Mouse (Mus musculus) midbrain, embryonic 13.5 days (tissue): ENCODE measurements at regions not wholly inside any gene's neighbourhood (a gene's known extent, or its start where the extent isn't known, plus 50 kb on each side); places are given as distances from the start of the nearest gene placed in this dataset.

ENCODE experiments used
- ATAC-seq: fragments of 200-750 bp; cut with Nextera tagmentation; 2 replicates; pipeline ENCODE4 v1.8.0; 2017; ENCODE audit warnings: mild to moderate bottlenecking, moderate TSS enrichment, moderate library complexity
- H3K27ac ChIP-seq: fragments of 300-500 bp; sonication (generic); 2 replicates; pipeline ENCODE4 v1.5.1; 2015; ENCODE audit warnings: inconsistent platforms, mild to moderate bottlenecking, moderate library complexity
- H3K27me3 ChIP-seq: fragments of 300-500 bp; sonication (generic); 2 replicates; pipeline ENCODE4 v1.6.1; 2015; ENCODE audit warnings: mild to moderate bottlenecking, inconsistent platforms
- H3K36me3 ChIP-seq: fragments of 300-500 bp; sonication (generic); 2 replicates; pipeline ENCODE4 v1.6.1; 2015; ENCODE audit warnings: mild to moderate bottlenecking, inconsistent platforms
- H3K4me1 ChIP-seq: fragments of 300-500 bp; sonication (generic); replicated peaks from 2 replicates; pipeline ENCODE4 v1.6.1; 2015; ENCODE audit warnings: inconsistent platforms
- H3K4me2 ChIP-seq: fragments of 300-500 bp; sonication (generic); replicated peaks from 2 replicates; pipeline ENCODE4 v1.6.1; 2015; ENCODE audit warnings: moderate library complexity, mild to moderate bottlenecking, inconsistent platforms
- H3K4me3 ChIP-seq: fragments of 300-500 bp; sonication (generic); replicated peaks from 2 replicates; pipeline ENCODE4 v1.5.1; 2015; ENCODE audit warnings: mild to moderate bottlenecking, inconsistent platforms
- H3K9ac ChIP-seq: fragments of 300-500 bp; sonication (generic); replicated peaks from 2 replicates; pipeline ENCODE4 v1.6.1; 2015; ENCODE audit warnings: mild to moderate bottlenecking, inconsistent platforms
- H3K9me3 ChIP-seq: fragments of 300-500 bp; sonication (generic); 2 replicates; pipeline ENCODE4 v1.6.1; 2016; ENCODE audit warnings: mild to moderate bottlenecking, inconsistent platforms
- WGBS: fragments of 180-500 bp; shearing (Covaris S2); methylation state at CpG from one replicate; pipeline ENCODE4 v1.1.7; 2015; 5-methylcytosine and 5-hydroxymethylcytosine counted together

DNA sequence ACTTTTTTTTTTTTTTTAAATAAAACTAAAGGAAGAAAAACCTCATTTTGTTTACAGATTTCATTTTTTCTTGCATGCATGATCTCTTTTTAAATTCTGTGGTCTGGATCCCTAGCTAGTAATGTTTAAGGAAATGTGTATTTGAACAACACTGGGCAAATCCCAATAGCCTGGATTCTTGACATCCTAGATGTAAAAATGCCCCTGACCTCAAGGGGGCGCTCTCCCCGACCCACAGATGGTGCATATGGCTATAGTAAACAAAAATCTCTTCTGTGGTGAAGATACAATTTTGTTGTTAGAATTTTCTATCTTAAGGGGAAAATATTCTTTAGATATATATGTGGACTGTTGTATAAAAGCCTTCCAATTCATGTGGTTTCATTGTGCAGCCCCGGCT, 67.1 kb upstream of the Trpm3 start:
- Histone ChIP-seq H3K4me3 (no peak overlapping the region), H3K27me3 (no peaks in the 10 kb centered on the region), H3K4me2 (no peak overlapping the region), H3K9me3 (no peaks in the 10 kb centered on the region), H3K27ac (no peak overlapping the region), H3K4me1 (0 out of 2 replicates have a peak, but pooled peaks cover 2% of the 10 kb centered on the region), H3K36me3 (no peaks in the 10 kb centered on the region), H3K9ac (no peak overlapping the region)
- 36% methylated on average over 3 of the region's 3 CpGs for WGBS
- no peak for ATAC-seq

DNA sequence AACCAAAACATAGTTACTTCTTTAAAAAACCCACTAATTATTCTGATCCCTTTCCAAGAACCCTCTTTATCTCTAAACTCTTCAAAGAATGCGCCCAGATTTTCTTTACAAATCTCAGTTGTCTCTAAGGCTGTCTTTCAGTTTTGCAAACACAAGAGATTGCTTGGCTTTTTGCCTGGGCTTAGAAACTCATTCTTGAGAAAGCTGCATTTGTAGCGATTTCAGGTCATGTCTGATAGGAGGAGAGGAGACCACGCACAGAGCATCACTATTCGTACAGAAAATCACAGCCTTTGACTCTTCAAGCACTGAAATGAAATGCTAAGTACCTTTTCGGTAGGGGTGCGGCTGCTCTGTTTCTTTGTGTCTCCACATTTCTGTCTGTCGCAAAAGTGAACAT, 64.8 kb upstream of the Trpm3 start:
- Histone ChIP-seq H3K27ac (no peak overlapping the region), H3K4me3 (no peak overlapping the region), H3K4me2 (no peak overlapping the region), H3K9ac (no peak overlapping the region), H3K27me3 (no peaks in the 10 kb centered on the region), H3K36me3 (no peaks in the 10 kb centered on the region), H3K4me1 (0 out of 2 replicates have a peak, but pooled peaks cover 2% of the 10 kb centered on the region), H3K9me3 (no peaks in the 10 kb centered on the region)
- 53% methylated on average over 7 of the region's 7 CpGs for WGBS
- no peak for ATAC-seq

DNA sequence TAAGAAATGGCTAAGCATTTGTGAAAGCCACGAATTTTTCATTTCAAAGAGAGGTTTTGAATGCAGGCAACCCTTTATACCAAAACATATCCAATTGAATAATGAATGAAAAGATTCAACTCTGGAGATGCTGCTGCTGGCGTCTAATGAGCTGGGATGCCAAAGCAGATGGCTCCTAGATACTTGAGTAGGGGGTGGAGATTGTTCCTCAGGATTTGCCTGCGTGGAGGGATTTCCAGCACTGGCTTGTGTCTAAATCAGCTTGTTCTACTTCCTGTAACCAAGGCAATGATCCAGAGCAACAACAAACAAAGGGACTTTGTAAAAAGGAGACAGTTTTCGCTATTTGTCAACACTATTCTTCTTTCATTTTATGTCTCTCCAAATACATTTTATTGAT, 57.4 kb upstream of the Trpm3 start:
- 23% methylated on average over 4 of the region's 4 CpGs for WGBS
- Histone ChIP-seq H3K4me3 (no peak overlapping the region), H3K36me3 (no peaks in the 10 kb centered on the region), H3K9me3 (no peaks in the 10 kb centered on the region), H3K27ac (no peak overlapping the region), H3K4me2 (no peak overlapping the region), H3K27me3 (no peaks in the 10 kb centered on the region), H3K9ac (no peak overlapping the region), H3K4me1 (no peaks in the 10 kb centered on the region)
- ATAC-seq = peak; percentile 53; the same call in 1 of the 2 replicates
